Mouse (Mus musculus): Measurements from ENCODE around the gene Lrrc4.

DNA sequence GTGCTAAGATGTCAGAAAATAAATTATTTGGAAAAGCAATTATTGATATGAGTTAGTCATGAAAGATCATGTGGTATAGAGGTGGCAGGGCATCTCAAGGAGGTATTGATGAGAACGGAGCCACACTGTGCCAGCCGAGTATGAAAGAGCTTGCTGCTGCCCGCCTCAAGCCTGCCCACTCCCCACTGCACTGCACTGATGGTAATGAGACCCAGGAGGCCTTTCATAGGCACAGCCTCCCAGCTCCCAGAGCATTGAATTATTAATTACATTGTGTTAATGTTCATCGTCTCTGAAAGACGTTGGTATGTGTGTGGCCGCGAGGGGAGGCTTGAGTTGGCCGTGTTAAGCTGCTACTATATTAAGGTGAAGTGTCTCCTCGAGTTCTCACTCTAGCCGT, 33.6 kb upstream of the Lrrc4 start:
- TF ChIP-seq CTCF (IDR thresholded peaks at IDR 0.05) = no peak
- TF ChIP-seq EP300 (IDR thresholded peaks at IDR 0.05) = no peak
